Mouse (Mus musculus): ENCODE results near the gene Epn1. TPM values are rescaled to one million over a fixed set of nuclear protein-coding genes. Genes with fewer than 3 reads are reported as not detected.

Epn1 gene
- polyA plus RNA-seq, 1 experiment from 2014 or later, result 53.8 TPM

DNA sequence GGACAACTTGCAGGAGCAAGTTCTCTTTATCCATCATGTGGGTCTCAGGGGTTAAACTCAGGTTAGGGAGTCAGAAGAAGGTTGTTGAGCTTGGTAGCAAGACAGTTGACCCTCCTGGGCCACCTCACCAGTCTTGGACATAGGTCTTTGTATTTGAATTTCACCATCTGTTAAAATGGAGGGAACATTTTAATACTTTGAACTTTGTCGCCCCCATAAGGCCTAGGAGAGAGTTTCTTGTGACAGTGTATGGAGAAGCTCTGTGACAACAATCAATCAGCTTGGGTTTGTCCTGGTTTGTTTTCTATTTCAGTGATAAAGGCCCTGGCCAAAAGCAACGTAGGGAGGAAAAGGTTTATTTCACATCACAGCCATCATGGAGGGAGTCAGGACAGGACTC is 32.7 kb upstream of the Epn1 start:
- whole genome bisulfite sequencing, result 17% methylated on average over 2 of the region's 2 CpGs
- no peak for DNase-seq (ENCODE audit: low spot score)

DNA sequence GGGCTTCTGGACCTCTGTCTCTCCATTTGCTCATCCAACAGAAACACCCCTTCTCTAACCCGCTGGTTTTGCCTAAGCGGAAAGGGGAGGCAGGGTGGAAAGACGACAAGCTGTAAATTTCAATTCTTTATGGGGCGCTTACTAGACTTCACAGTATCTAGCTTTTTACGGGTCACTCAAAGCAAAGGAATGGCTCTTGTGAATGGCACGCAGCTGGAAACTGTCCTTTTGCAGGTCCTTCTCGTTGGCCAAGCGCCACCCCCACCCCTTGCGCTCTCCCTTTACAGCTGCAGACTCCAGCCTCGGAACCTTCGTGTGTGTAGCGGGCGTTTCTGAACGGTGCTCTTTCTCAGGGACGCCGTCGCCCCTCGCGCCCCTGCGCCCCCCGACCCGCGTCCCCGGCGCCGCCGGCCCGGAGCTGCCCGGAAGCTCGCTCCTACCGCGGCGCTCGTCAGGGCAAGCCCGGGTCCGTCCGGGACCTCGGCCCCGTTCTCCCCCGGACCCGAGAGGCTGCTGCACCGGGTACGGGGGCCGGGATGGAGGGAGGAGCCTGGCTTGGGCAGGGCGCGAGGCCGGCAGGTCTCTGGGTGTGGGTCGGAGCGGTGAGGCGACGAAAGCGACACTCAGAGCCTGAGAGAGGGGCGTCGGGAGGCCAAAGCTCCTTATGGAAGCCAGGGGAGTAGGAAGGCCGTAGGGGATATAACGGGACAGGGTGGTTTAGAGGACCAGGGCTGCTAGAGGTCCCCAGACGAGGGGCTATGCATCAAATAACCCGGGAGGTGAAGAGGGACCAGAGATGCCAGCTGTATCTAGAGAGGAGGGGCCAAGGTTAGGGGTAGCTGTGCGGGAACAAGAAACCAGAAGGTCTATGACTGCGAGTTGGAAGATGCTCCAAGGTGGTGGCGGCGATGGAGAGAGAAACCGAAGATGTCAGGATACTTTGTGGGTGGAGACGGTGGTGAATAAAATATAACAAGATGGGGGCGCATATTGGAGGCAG is 28.5 kb upstream of the Epn1 start, which contains the start of gene Zfp580:
Gene Zfp580 (plus strand): TSS at position 346 of the 1,000 bp plus-strand sequence.
- H3K27me3 ChIP-seq (ENCODE audit: insufficient read depth, poor library complexity, severe bottlenecking), result peaks cover 49% of the 10 kb centered on the region

More for the DNA sequence above, 32.7 kb upstream of the Epn1 start:
- Histone ChIP-seq H3K27me3 (ENCODE audit: insufficient read depth, poor library complexity, severe bottlenecking) (peaks cover 7% of the 10 kb centered on the region), H3K36me3 (no peaks in the 10 kb centered on the region), H3K4me1 (peaks cover 14% of the 10 kb centered on the region; the same call in 1 of the 2 replicates), H3K4me3 (no peak overlapping the region), H3K27ac (no peak overlapping the region), H3K9me3 (no peaks in the 10 kb centered on the region)

DNA sequence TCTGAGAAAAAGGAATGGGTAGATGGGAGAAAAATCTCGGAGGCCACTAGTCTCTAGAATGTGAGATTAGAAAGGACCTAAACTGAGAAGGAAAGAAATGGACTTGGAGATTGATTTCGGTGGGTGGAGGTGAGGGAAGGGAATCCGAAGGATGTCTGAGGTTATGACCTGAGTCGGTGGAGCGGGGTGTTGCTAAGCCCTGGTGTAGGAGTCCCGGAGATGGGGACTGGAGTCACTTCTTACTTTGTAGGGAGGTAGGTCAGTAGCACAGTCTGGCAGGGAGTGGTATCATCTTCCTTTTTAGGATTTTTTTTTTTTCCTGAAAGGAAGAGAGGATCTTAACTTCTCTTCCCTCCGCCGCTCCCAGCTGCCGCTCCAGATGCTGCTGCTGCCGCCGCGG is 27.6 kb upstream of the Epn1 start:
- peaks cover 41% of the 10 kb centered on the region for H3K4me1 ChIP-seq
- 5% methylated on average over 12 of the region's 12 CpGs for WGBS

More for the DNA sequence above, 28.5 kb upstream of the Epn1 start, which contains the start of gene Zfp580:
- Histone ChIP-seq H3K4me3 (peak within 1 kb of the TSS; percentile 92), H3K4me1 (peaks cover 35% of the 10 kb centered on the region), H3K9me3 (no peaks in the 10 kb centered on the region), H3K36me3 (no peaks in the 10 kb centered on the region), H3K27ac (peak within 1 kb of the TSS; percentile 94)
- peak; percentile 88 for DNase-seq (ENCODE audit: low spot score)
- 1% methylated on average over 65 of the region's 65 CpGs for WGBS

DNA sequence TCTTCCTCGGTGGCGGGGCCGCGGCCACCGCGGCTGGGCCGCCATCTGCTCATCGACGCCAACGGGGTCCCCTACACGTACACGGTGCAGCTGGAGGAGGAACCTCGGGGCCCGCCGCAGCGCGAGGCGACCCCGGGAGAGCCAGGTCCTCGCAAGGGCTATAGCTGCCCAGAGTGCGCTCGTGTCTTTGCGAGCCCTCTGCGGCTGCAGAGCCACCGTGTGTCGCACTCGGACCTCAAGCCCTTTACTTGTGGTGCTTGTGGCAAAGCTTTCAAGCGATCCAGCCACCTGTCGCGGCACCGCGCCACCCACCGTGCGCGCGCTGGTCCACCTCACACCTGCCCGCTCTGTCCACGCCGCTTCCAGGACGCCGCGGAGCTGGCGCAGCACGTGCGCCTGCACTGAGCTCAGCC is 27.1 kb upstream of the Epn1 start:
- peak overlapping the region; percentile 92 for H3K4me3 ChIP-seq
- H3K4me1 ChIP-seq, result peaks cover 41% of the 10 kb centered on the region
- WGBS, result 5% methylated on average over 45 of the region's 45 CpGs
- H3K36me3 ChIP-seq, result no peaks in the 10 kb centered on the region
- H3K27me3 ChIP-seq (ENCODE audit: insufficient read depth, poor library complexity, severe bottlenecking), result peaks cover 63% of the 10 kb centered on the region
- peak overlapping the region; percentile 56; the same call in 1 of the 2 replicates for H3K27ac ChIP-seq
- DNase-seq (ENCODE audit: low spot score), result no peak
- H3K9me3 ChIP-seq, result no peaks in the 10 kb centered on the region

More for the DNA sequence above, 27.6 kb upstream of the Epn1 start:
- Histone ChIP-seq H3K9me3 (no peaks in the 10 kb centered on the region), H3K4me3 (peak overlapping the region; percentile 92), H3K27ac (0 out of 2 replicates have a peak overlapping the region, but pooled peaks have one; percentile 56), H3K27me3 (ENCODE audit: insufficient read depth, poor library complexity, severe bottlenecking) (peaks cover 58% of the 10 kb centered on the region), H3K36me3 (no peaks in the 10 kb centered on the region)
- DNase-seq (ENCODE audit: low spot score), result no peak

DNA sequence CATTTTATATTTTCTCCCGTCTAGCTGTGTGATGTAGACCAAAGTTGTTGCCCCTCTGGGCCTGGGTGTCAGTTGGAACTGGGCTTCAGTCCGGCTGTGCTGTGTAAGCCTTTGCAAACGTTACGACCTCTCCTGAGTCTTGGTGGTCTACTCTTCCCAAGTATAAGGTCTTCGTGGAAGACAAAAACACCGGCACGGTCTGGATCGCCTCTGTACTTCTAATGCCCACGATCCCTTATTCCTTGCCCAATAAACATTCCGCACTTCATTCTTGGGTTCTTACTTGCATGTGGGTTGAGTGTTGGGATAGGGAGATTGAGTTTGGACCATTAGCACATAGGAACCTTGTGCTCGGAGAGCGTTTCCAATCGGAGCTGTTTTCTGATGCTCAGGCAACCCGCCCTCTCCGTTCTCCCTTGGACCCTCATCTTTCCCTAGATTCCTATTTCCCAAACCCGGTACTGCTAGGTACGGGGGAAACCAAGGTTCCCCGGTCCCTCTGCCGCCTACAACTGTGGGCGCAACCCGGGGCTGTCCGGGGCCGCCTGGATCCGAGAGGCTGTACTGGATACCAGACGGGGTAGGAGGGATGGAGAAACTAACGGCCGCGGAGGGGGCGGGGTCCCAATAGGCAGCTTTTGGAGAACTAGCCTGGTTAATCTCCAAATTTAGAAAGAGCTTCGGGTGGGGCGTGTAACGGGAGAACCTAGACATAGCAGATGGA is 26.4 kb upstream of the Epn1 start:
- H3K4me3 ChIP-seq, result peak overlapping the region; percentile 92
- H3K27me3 ChIP-seq (ENCODE audit: insufficient read depth, poor library complexity, severe bottlenecking), result peaks cover 70% of the 10 kb centered on the region
- 7% methylated on average over 32 of the region's 32 CpGs for WGBS
- no peaks in the 10 kb centered on the region for H3K9me3 ChIP-seq
- no peak for DNase-seq (ENCODE audit: low spot score)
- H3K36me3 ChIP-seq, result no peaks in the 10 kb centered on the region
- H3K4me1 ChIP-seq, result peaks cover 41% of the 10 kb centered on the region
- no peak overlapping the region for H3K27ac ChIP-seq

DNA sequence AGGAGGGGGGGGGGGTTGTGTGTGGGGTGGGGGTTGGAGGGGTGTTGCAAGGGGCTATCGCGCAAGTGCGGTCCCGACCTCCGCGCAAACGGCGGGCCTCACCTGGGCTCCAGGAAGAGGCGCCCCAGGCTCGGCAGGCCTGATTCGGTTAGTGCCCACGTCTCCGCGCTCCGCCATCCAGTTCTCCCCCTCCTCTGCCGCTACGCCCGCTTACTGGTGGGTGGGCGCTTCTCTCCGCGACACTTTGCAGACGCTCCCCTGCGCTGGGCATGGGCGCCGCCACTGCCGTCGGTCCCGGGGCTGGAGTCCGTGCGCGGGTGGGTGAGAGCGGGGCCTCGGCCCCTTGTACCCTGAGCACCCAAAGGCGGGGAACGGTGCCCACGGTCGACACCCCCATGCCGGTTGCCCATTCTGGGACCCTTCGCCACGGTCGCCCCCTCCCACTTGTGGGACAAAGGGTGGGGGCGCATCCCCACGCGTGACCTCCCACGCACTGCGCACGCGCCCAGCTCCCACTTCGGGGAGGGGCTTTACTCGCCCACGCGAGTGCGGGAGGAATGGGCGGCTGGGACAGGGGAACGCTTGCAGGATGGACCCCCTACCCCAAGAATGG is 23.3 kb upstream of the Epn1 start:
- Histone ChIP-seq H3K9me3 (no peaks in the 10 kb centered on the region), H3K4me1 (peaks cover 43% of the 10 kb centered on the region), H3K27ac (peak overlapping the region; percentile 76), H3K36me3 (no peaks in the 10 kb centered on the region), H3K27me3 (ENCODE audit: insufficient read depth, poor library complexity, severe bottlenecking) (peaks cover 77% of the 10 kb centered on the region), H3K4me3 (peak overlapping the region; percentile 59)
- DNase-seq (ENCODE audit: low spot score), result no peak
- 3% methylated on average over 55 of the region's 55 CpGs for WGBS

DNA sequence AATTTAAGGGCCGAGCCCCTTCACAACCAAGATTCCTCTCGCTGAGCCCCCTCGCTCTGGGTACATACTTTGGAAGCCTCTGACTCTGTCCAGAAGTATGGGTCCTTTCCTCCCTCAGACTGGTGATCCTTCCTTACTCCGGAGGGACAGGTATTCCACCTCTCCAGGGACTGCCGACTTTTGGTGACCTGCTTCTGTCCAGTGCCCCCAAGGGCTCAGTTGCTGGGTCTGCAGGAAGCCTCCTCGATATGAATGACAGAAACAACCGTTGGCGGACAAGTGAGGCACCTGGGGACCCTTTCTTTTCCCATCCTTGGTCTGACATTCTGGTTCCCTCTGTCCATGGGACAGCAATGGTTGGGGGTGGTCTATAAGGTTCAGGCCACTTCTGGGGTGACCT is 22.7 kb upstream of the Epn1 start:
- Histone ChIP-seq H3K4me1 (peaks cover 37% of the 10 kb centered on the region), H3K27me3 (ENCODE audit: insufficient read depth, poor library complexity, severe bottlenecking) (peaks cover 71% of the 10 kb centered on the region), H3K9me3 (no peaks in the 10 kb centered on the region; the same call in 1 of the 2 replicates), H3K4me3 (0 out of 2 replicates have a peak overlapping the region, but pooled peaks have one; percentile 1), H3K27ac (0 out of 2 replicates have a peak overlapping the region, but pooled peaks have one; percentile 76), H3K36me3 (no peaks in the 10 kb centered on the region)
- whole genome bisulfite sequencing, result 32% methylated on average over 8 of the region's 8 CpGs
- no peak for DNase-seq (ENCODE audit: low spot score)

DNA sequence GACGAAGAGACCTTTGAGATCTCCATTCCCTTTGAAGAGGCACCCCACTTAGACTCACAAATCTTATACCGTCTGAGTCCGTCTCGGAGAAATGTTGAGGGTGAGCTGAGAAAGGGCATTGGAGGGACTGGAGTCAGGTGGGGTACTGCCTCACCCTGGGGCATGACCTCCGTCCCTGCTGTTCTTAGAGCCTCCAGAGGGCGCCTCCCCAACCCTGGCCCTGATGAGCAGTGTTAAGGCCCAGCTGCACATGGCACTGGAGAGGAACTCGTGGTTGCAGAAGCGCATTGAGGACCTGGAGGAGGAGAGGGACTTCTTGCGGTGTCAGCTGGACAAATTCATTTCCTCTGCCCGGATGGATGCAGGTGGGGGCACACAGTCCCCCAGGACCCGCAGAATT is 22.2 kb upstream of the Epn1 start:
- WGBS, result 25% methylated on average over 11 of the region's 11 CpGs
- Histone ChIP-seq H3K4me1 (peaks cover 33% of the 10 kb centered on the region), H3K27ac (no peak overlapping the region), H3K27me3 (ENCODE audit: insufficient read depth, poor library complexity, severe bottlenecking) (peaks cover 67% of the 10 kb centered on the region), H3K4me3 (0 out of 2 replicates have a peak overlapping the region, but pooled peaks have one; percentile 1), H3K9me3 (no peaks in the 10 kb centered on the region; the same call in 1 of the 2 replicates), H3K36me3 (no peaks in the 10 kb centered on the region)
- no peak for DNase-seq (ENCODE audit: low spot score)

DNA sequence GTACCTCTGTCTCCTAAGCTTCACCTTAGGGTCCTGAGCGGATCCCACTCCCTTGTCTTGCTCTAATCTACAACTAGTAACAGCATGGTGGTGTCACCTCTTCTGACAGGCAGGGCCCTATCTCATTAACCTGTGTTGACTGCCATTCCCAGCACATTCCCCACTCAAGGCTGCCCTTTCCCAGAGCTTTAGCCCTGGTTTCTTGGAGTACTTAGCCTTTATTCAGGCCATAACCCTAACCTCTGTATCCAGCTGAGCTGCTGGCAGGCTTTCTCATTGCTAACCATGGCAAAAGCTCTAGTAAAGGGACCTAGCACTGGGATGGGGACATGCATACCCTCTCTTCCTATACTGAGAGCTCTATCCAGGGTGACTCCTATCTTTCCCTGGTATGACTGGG is 21.4 kb upstream of the Epn1 start:
- WGBS, result 87% methylated on average over 1 of the region's 1 CpGs

DNA sequence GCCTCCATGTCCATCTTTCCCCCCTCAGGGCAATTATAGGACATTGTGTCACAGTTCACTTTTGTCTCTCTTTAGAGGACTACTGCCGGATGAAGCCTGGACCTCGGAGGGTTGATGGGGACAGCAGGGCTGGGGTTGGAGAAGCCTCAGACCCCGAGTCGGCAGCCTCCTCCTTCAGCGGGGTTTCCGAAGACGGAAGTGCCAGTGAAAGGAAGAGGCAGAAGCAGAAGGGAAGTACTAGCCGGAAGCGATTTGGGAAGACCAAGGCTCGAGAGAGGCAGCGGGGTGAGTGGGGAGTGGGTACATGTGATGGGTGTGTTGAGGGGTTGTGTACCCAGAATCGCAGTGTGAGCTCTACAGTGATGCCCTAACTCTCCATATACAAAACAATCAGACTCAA is 20.6 kb upstream of the Epn1 start:
- H3K36me3 ChIP-seq, result no peaks in the 10 kb centered on the region
- H3K9me3 ChIP-seq, result no peaks in the 10 kb centered on the region; the same call in 1 of the 2 replicates
- 0 out of 2 replicates have a peak overlapping the region, but pooled peaks have one; percentile 2 for H3K4me3 ChIP-seq
- 88% methylated on average over 12 of the region's 12 CpGs for WGBS
- peaks cover 28% of the 10 kb centered on the region for H3K4me1 ChIP-seq
- no peak overlapping the region for H3K27ac ChIP-seq
- no peak for DNase-seq (ENCODE audit: low spot score)
- peaks cover 50% of the 10 kb centered on the region for H3K27me3 ChIP-seq (ENCODE audit: insufficient read depth, poor library complexity, severe bottlenecking)

More for the DNA sequence above, 21.4 kb upstream of the Epn1 start:
- Histone ChIP-seq H3K9me3 (no peaks in the 10 kb centered on the region; the same call in 1 of the 2 replicates), H3K4me3 (no peak overlapping the region), H3K36me3 (no peaks in the 10 kb centered on the region), H3K4me1 (peaks cover 29% of the 10 kb centered on the region), H3K27ac (no peak overlapping the region), H3K27me3 (ENCODE audit: insufficient read depth, poor library complexity, severe bottlenecking) (peaks cover 58% of the 10 kb centered on the region)
- no peak for DNase-seq (ENCODE audit: low spot score)

DNA sequence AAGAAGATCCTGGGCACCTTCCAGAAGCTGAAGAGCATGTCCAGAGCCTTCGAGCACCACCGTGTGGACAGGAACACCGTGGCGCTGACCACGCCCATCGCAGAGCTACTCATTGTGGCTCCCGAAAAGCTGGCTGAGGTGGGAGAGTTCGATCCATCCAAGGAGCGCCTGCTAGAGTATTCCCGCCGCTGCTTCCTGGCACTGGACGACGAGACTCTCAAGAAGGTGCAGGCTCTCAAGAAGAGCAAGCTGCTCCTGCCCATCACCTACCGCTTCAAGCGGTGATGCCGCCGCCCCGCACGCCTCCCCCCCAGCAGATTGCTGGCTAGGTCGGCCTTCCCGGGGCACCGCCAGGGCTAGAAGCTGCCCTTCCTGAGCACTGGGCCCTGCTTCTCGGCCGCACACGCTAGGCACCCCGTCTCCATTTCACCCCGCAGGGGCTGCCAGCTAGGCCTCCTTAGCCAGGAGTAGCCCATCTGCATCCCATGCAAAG is 19.8 kb upstream of the Epn1 start:
- peak; percentile 89 for DNase-seq (ENCODE audit: low spot score)
- 3% methylated on average over 27 of the region's 27 CpGs for WGBS
- Histone ChIP-seq H3K4me1 (peaks cover 28% of the 10 kb centered on the region), H3K27me3 (ENCODE audit: insufficient read depth, poor library complexity, severe bottlenecking) (peaks cover 42% of the 10 kb centered on the region), H3K36me3 (no peaks in the 10 kb centered on the region), H3K4me3 (peak overlapping the region; percentile 77), H3K27ac (peak overlapping the region; percentile 97), H3K9me3 (no peaks in the 10 kb centered on the region; the same call in 1 of the 2 replicates)

Measured in heart, embryonic 10.5 days (tissue).